Mouse (Mus musculus) embryonic facial prominence, embryonic 13.5 days (tissue): ENCODE data around the gene Smarce1. TPM values are rescaled to one million over a fixed set of nuclear protein-coding genes. Genes with fewer than 3 reads are reported as not detected.

Experiments
- ATAC-seq: fragments of 200-750 bp; cut with Nextera tagmentation; 2 replicates; pipeline ENCODE4 v1.8.0; 2017; ENCODE audit warnings: low read depth; ENCODE audit not compliant: insufficient number of reproducible peaks, insufficient read depth, low FRiP score, low TSS enrichment
- H3K27ac ChIP-seq: fragments of 300-500 bp; sonication (generic); 2 replicates; pipeline ENCODE4 v1.5.1; 2015; ENCODE audit warnings: moderate library complexity, mild to moderate bottlenecking, inconsistent platforms
- H3K27me3 ChIP-seq: fragments of 300-500 bp; sonication (generic); 2 replicates; pipeline ENCODE4 v1.6.1; 2015; ENCODE audit warnings: mild to moderate bottlenecking, inconsistent platforms
- H3K36me3 ChIP-seq: fragments of 300-500 bp; sonication (generic); 2 replicates; pipeline ENCODE4 v1.6.1; 2015; ENCODE audit warnings: mild to moderate bottlenecking, inconsistent platforms
- H3K4me1 ChIP-seq: fragments of 300-500 bp; sonication (generic); 2 replicates; pipeline ENCODE4 v1.6.1; 2015; ENCODE audit warnings: inconsistent platforms
- H3K4me2 ChIP-seq: fragments of 300-500 bp; sonication (generic); 2 replicates; pipeline ENCODE4 v1.6.1; 2015; ENCODE audit warnings: moderate library complexity, mild to moderate bottlenecking, inconsistent platforms
- H3K4me3 ChIP-seq: fragments of 300-500 bp; sonication (generic); 2 replicates; pipeline ENCODE4 v1.5.1; 2015; ENCODE audit warnings: mild to moderate bottlenecking, inconsistent platforms
- H3K9ac ChIP-seq: fragments of 300-500 bp; sonication (generic); 2 replicates; pipeline ENCODE4 v1.6.1; 2015; ENCODE audit warnings: mild to moderate bottlenecking, inconsistent platforms
- H3K9me3 ChIP-seq: fragments of 300-500 bp; sonication (generic); 2 replicates; pipeline ENCODE4 v1.6.1; 2016; ENCODE audit warnings: inconsistent platforms
- WGBS: fragments of 180-500 bp; shearing (Covaris S2); methylation state at CpG from one replicate; pipeline ENCODE4 v1.1.7; 2015; ENCODE audit warnings: mixed read lengths; 5-methylcytosine and 5-hydroxymethylcytosine counted together
- polyA plus RNA-seq: library from polyadenylated mRNA; unstranded; fragments of >200 nt; fragmentation: Nextera tagmentation; extraction: Ambion mirVana; gene quantifications from 2 replicates; pipeline ENCODE4 v1.2.1, GENCODE M21; 2015

Gene Smarce1
- polyA plus RNA-seq, 1 experiment from 2014 or later = 307 TPM

GRCm38 (mm10) chr11:99226298-99226697 lies 4.5 kb downstream of the Smarce1 start:
- no peak overlapping the region for H3K9ac ChIP-seq
- peaks cover 53% of the 10 kb centered on the region for H3K36me3 ChIP-seq
- H3K4me2 ChIP-seq = no peak overlapping the region
- ATAC-seq = no peak
- WGBS = 86% methylated on average over 5 of the region's 5 CpGs
- H3K9me3 ChIP-seq = no peaks in the 10 kb centered on the region
- no peak overlapping the region for H3K27ac ChIP-seq
- no peaks in the 10 kb centered on the region for H3K27me3 ChIP-seq
- H3K4me3 ChIP-seq = no peak overlapping the region
- H3K4me1 ChIP-seq = peaks cover 29% of the 10 kb centered on the region

- H3K9me3 ChIP-seq = no peaks in the 10 kb centered on the region
- H3K4me3 ChIP-seq = no peak overlapping the region
- no peak overlapping the region for H3K9ac ChIP-seq
- 87% methylated on average over 5 of the region's 5 CpGs for WGBS
- H3K27me3 ChIP-seq = no peaks in the 10 kb centered on the region
- no peak overlapping the region for H3K4me2 ChIP-seq
- H3K36me3 ChIP-seq = peaks cover 81% of the 10 kb centered on the region
- ATAC-seq = no peak
- H3K27ac ChIP-seq = 0 out of 2 replicates have a peak overlapping the region, but pooled peaks have one; percentile 24
- H3K4me1 ChIP-seq = peaks cover 20% of the 10 kb centered on the region
Observed at GRCm38 (mm10) chr11:99223310-99223709, 7.5 kb downstream of the Smarce1 start.

- Histone ChIP-seq H3K4me2 (no peak overlapping the region), H3K4me3 (no peak overlapping the region), H3K9me3 (no peaks in the 10 kb centered on the region), H3K36me3 (peaks cover 82% of the 10 kb centered on the region), H3K4me1 (peaks cover 9% of the 10 kb centered on the region; the same call in 1 of the 2 replicates), H3K27ac (no peak overlapping the region), H3K9ac (no peak overlapping the region), H3K27me3 (no peaks in the 10 kb centered on the region)
- 59% methylated on average over 2 of the region's 2 CpGs for WGBS
- ATAC-seq = no peak
Observed at GRCm38 (mm10) chr11:99221811-99222210, 9.0 kb downstream of the Smarce1 start.

- no peak for ATAC-seq
- Histone ChIP-seq H3K9me3 (no peaks in the 10 kb centered on the region), H3K4me1 (no peaks in the 10 kb centered on the region), H3K4me3 (no peak overlapping the region), H3K4me2 (no peak overlapping the region), H3K27me3 (no peaks in the 10 kb centered on the region), H3K9ac (no peak overlapping the region), H3K27ac (no peak overlapping the region), H3K36me3 (peaks cover 93% of the 10 kb centered on the region)
- WGBS = 94% methylated on average over 7 of the region's 7 CpGs
Observed at GRCm38 (mm10) chr11:99217248-99217986, 13.4 kb downstream of the Smarce1 start.

- no peaks in the 10 kb centered on the region for H3K4me1 ChIP-seq
- no peak overlapping the region for H3K27ac ChIP-seq
- H3K36me3 ChIP-seq = peaks cover 95% of the 10 kb centered on the region
- 99% methylated on average over 3 of the region's 3 CpGs for WGBS
- no peak overlapping the region for H3K9ac ChIP-seq
- no peaks in the 10 kb centered on the region for H3K27me3 ChIP-seq
- no peaks in the 10 kb centered on the region for H3K9me3 ChIP-seq
- no peak overlapping the region for H3K4me3 ChIP-seq
- ATAC-seq = no peak
- no peak overlapping the region for H3K4me2 ChIP-seq
Observed at GRCm38 (mm10) chr11:99216181-99216580, 14.6 kb downstream of the Smarce1 start.

- no peaks in the 10 kb centered on the region for H3K27me3 ChIP-seq
- no peaks in the 10 kb centered on the region for H3K4me1 ChIP-seq
- H3K36me3 ChIP-seq = peaks cover 89% of the 10 kb centered on the region
- no peak overlapping the region for H3K4me2 ChIP-seq
- 77% methylated on average over 7 of the region's 7 CpGs for WGBS
- H3K9ac ChIP-seq = no peak overlapping the region
- H3K9me3 ChIP-seq = no peaks in the 10 kb centered on the region
- no peak overlapping the region for H3K27ac ChIP-seq
- H3K4me3 ChIP-seq = no peak overlapping the region
- ATAC-seq = no peak
Observed at GRCm38 (mm10) chr11:99212693-99213092, 18.1 kb downstream of the Smarce1 start.

- H3K9me3 ChIP-seq = no peaks in the 10 kb centered on the region
- H3K4me3 ChIP-seq = no peak overlapping the region
- WGBS = 56% methylated on average over 2 of the region's 2 CpGs
- H3K36me3 ChIP-seq = peaks cover 82% of the 10 kb centered on the region
- no peaks in the 10 kb centered on the region for H3K27me3 ChIP-seq
- no peak for ATAC-seq
- H3K4me1 ChIP-seq = no peaks in the 10 kb centered on the region
- no peak overlapping the region for H3K27ac ChIP-seq
- no peak overlapping the region for H3K4me2 ChIP-seq
- no peak overlapping the region for H3K9ac ChIP-seq
Observed at GRCm38 (mm10) chr11:99211964-99212363, 18.9 kb downstream of the Smarce1 start.

- Histone ChIP-seq H3K4me2 (no peak overlapping the region), H3K36me3 (peaks cover 45% of the 10 kb centered on the region), H3K4me3 (no peak overlapping the region), H3K27ac (no peak overlapping the region), H3K4me1 (no peaks in the 10 kb centered on the region; the same call in 1 of the 2 replicates), H3K9ac (no peak overlapping the region), H3K9me3 (no peaks in the 10 kb centered on the region), H3K27me3 (no peaks in the 10 kb centered on the region)
- 83% methylated on average over 8 of the region's 8 CpGs for WGBS
- no peak for ATAC-seq
Observed at GRCm38 (mm10) chr11:99208105-99208669, 22.6 kb downstream of the Smarce1 start.

GRCm38 (mm10) chr11:99207449-99207848 lies 23.4 kb downstream of the Smarce1 start:
- Histone ChIP-seq H3K36me3 (peaks cover 37% of the 10 kb centered on the region), H3K4me3 (no peak overlapping the region), H3K9ac (no peak overlapping the region), H3K9me3 (no peaks in the 10 kb centered on the region), H3K27me3 (no peaks in the 10 kb centered on the region), H3K27ac (no peak overlapping the region), H3K4me2 (no peak overlapping the region), H3K4me1 (no peaks in the 10 kb centered on the region; the same call in 1 of the 2 replicates)
- ATAC-seq = no peak
- WGBS = 39% methylated on average over 2 of the region's 2 CpGs

GRCm38 (mm10) chr11:99206954-99207353 lies 23.9 kb downstream of the Smarce1 start:
- no peak for ATAC-seq
- 36% methylated on average over 2 of the region's 2 CpGs for WGBS

GRCm38 (mm10) chr11:99189154-99189582 lies 41.6 kb downstream of the Smarce1 start:
- H3K27me3 ChIP-seq = peaks cover 14% of the 10 kb centered on the region
- H3K4me3 ChIP-seq = no peak overlapping the region
- no peaks in the 10 kb centered on the region for H3K4me1 ChIP-seq
- WGBS = 22% methylated on average over 14 of the region's 14 CpGs
- ATAC-seq = no peak
- 0 out of 2 replicates have a peak, but pooled peaks cover 3% of the 10 kb centered on the region for H3K9me3 ChIP-seq
- no peak overlapping the region for H3K9ac ChIP-seq
- H3K27ac ChIP-seq = no peak overlapping the region
- no peak overlapping the region for H3K4me2 ChIP-seq
- no peaks in the 10 kb centered on the region for H3K36me3 ChIP-seq

More at GRCm38 (mm10) chr11:99206954-99207353, 23.9 kb downstream of the Smarce1 start:
- Histone ChIP-seq H3K9ac (no peak overlapping the region), H3K4me1 (no peaks in the 10 kb centered on the region; the same call in 1 of the 2 replicates), H3K4me3 (no peak overlapping the region), H3K27me3 (no peaks in the 10 kb centered on the region), H3K4me2 (no peak overlapping the region), H3K9me3 (no peaks in the 10 kb centered on the region), H3K36me3 (peaks cover 32% of the 10 kb centered on the region), H3K27ac (no peak overlapping the region)

GRCm38 (mm10) chr11:99187348-99187747 lies 43.5 kb downstream of the Smarce1 start:
- no peak overlapping the region for H3K4me2 ChIP-seq
- 93% methylated on average over 4 of the region's 4 CpGs for WGBS
- no peaks in the 10 kb centered on the region for H3K9me3 ChIP-seq
- H3K36me3 ChIP-seq = no peaks in the 10 kb centered on the region
- H3K27me3 ChIP-seq = peaks cover 14% of the 10 kb centered on the region
- H3K27ac ChIP-seq = no peak overlapping the region
- no peak overlapping the region for H3K9ac ChIP-seq
- no peak overlapping the region for H3K4me3 ChIP-seq
- no peak for ATAC-seq
- H3K4me1 ChIP-seq = no peaks in the 10 kb centered on the region
